Mouse (Mus musculus) liver, postnatal 0 days (tissue): Measurements from ENCODE around the gene Myl7. TPM values are rescaled to one million over a fixed set of nuclear protein-coding genes. Genes with fewer than 3 reads are reported as not detected.
"Not testable (repeated sequence)": the region's sequence is repeated elsewhere in the genome, so short reads cannot be mapped to it uniquely, and the experiment has no call there.

Source experiments
- ATAC-seq: fragments of 200-750 bp; cut with Nextera tagmentation; 2 replicates; pipeline ENCODE4 v1.8.0; 2017; ENCODE audit warnings: mild to moderate bottlenecking, moderate library complexity
- DNase-seq: peaks from one replicate; pipeline ENCODE4 v3.0.0-alpha.2; 2016
- H3K27ac ChIP-seq: fragments of 300-500 bp; sonication (generic); 2 replicates; pipeline ENCODE4 v1.5.1; 2014; ENCODE audit warnings: antibody characterized with exemption, moderate library complexity, mild to moderate bottlenecking, low read depth
- H3K27me3 ChIP-seq: fragments of 300-500 bp; sonication (generic); 2 replicates; pipeline ENCODE4 v1.6.1; 2014; ENCODE audit warnings: low read length, control low read depth, mixed read lengths; ENCODE audit not compliant: insufficient read depth
- H3K36me3 ChIP-seq: fragments of 300-500 bp; sonication (generic); replicated peaks from 2 replicates; pipeline ENCODE4 v1.6.1; 2014; ENCODE audit warnings: mild to moderate bottlenecking, control low read depth, low read length, moderate library complexity, mixed read lengths; ENCODE audit not compliant: insufficient read depth
- H3K4me1 ChIP-seq: fragments of 300-500 bp; sonication (generic); 2 replicates; pipeline ENCODE4 v1.6.1; 2014; ENCODE audit warnings: antibody characterized with exemption, mild to moderate bottlenecking, control low read depth; ENCODE audit not compliant: insufficient read depth
- H3K4me2 ChIP-seq: fragments of 300-500 bp; sonication (generic); 2 replicates; pipeline ENCODE4 v1.6.1; 2014; ENCODE audit warnings: low read depth, mild to moderate bottlenecking, low read length, moderate library complexity, mixed read lengths
- H3K4me3 ChIP-seq: fragments of 300-500 bp; sonication (generic); 2 replicates; pipeline ENCODE4 v1.5.1; 2014; ENCODE audit warnings: low read depth, low read length
- H3K9ac ChIP-seq: fragments of 300-500 bp; sonication (generic); replicated peaks from 2 replicates; pipeline ENCODE4 v1.6.1; 2014; ENCODE audit warnings: mild to moderate bottlenecking, moderate library complexity
- H3K9me3 ChIP-seq: fragments of 300-500 bp; sonication (generic); 2 replicates; pipeline ENCODE4 v1.6.1; 2016; ENCODE audit warnings: mild to moderate bottlenecking, control low read depth, low read length, mixed read lengths
- CTCF ChIP-seq: sonication (generic); IDR thresholded peaks from 2 replicates; pipeline ENCODE4 v1.5.1; 2016; ENCODE audit warnings: antibody characterized with exemption, low read depth
- EP300 ChIP-seq: IDR thresholded peaks from 2 replicates; pipeline ENCODE4 v1.6.1; 2016; ENCODE audit warnings: antibody characterized with exemption, low read depth, mild to moderate bottlenecking
- WGBS: fragments of 180-500 bp; shearing (Covaris S2); extraction: QIAGEN DNeasy Blood & Tissue Kit; methylation state at CpG from one replicate; pipeline ENCODE4 v1.1.7; 2014; ENCODE audit not compliant: insufficient replicate concordance; 5-methylcytosine and 5-hydroxymethylcytosine counted together
- polyA plus RNA-seq: library from polyadenylated mRNA; unstranded; fragments of >200 nt; fragmentation: Nextera tagmentation; extraction: Ambion mirVana; gene quantifications from 2 replicates; pipeline ENCODE4 v1.2.1, GENCODE M21; 2015

Gene Myl7
- polyA plus RNA-seq, 1 experiment from 2014 or later = 2.6 TPM

DNA sequence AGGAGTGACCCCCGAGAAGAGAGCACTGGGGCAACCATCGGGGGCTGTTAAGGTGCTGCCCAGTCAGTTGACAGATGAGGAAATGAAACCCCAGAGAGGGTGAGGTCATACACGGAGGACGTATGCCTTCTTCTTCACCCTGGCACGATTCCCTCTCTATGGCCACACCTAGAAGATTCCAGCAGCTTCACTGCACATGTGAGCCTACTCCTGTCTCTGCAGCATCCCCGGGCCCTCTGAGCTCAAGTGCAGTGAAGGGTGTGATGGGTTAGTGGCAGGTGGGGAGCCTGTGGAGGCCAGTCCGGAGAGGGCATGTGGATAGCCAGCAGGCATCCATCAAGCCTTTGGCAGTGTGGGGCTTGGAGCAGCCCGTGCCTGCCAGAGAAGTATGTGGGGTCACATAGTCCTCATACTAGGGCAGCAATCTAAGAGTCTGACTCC is 6.4 kb downstream of the Myl7 start:
- H3K27me3 ChIP-seq = peaks cover 4% of the 10 kb centered on the region
- H3K4me1 ChIP-seq = 0 out of 2 replicates have a peak, but pooled peaks cover 2% of the 10 kb centered on the region
- H3K9me3 ChIP-seq = no peaks in the 10 kb centered on the region
- no peaks in the 10 kb centered on the region for H3K36me3 ChIP-seq
- DNase-seq = no peak
- H3K4me3 ChIP-seq = no peak overlapping the region
- no peak overlapping the region for H3K27ac ChIP-seq
- TF ChIP-seq EP300 (no peak), CTCF (no peak)
- WGBS = 41% methylated on average over 8 of the region's 8 CpGs
- no peak; the same call in 1 of the 2 replicates for ATAC-seq
- no peak overlapping the region for H3K9ac ChIP-seq
- no peak overlapping the region for H3K4me2 ChIP-seq

- not testable (repeated sequence) for H3K4me2 ChIP-seq, H3K4me3 ChIP-seq, H3K4me1 ChIP-seq, H3K9ac ChIP-seq, ATAC-seq, H3K9me3 ChIP-seq, H3K36me3 ChIP-seq, H3K27ac ChIP-seq, H3K27me3 ChIP-seq, DNase-seq
- 69% methylated on average over 5 of the region's 5 CpGs for WGBS
Observed at GRCm38 (mm10) chr11:5888563-5888962, 10.0 kb downstream of the Myl7 start.

DNA sequence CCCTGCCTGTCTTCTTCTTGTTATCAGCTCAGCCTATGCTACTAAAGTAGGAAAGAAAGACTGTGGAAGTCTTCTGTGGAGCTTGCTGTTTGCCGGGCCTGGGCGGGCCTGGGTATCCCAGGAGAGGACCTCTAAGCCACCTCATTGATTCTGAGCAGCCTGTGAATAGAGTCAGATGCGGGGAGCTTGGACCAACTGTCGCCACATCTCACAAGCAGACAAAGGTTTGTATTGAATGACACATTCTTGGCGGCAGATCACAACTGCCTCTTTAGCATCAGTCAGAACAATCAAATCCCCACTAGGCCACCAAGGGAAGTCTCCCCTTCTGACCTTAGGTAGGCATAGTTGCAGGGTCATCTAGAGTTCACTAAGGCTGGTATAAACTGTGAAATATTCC is 11.3 kb downstream of the Myl7 start:
- no peaks in the 10 kb centered on the region for H3K36me3 ChIP-seq
- ATAC-seq = no peak
- H3K9ac ChIP-seq = no peak overlapping the region
- DNase-seq = no peak
- no peaks in the 10 kb centered on the region for H3K27me3 ChIP-seq
- no peak for TF ChIP-seq CTCF
- TF ChIP-seq EP300 = no peak
- 65% methylated on average over 5 of the region's 5 CpGs for WGBS
- H3K4me3 ChIP-seq = no peak overlapping the region
- H3K27ac ChIP-seq = no peak overlapping the region
- H3K4me1 ChIP-seq = no peaks in the 10 kb centered on the region
- no peaks in the 10 kb centered on the region for H3K9me3 ChIP-seq
- no peak overlapping the region for H3K4me2 ChIP-seq

DNA sequence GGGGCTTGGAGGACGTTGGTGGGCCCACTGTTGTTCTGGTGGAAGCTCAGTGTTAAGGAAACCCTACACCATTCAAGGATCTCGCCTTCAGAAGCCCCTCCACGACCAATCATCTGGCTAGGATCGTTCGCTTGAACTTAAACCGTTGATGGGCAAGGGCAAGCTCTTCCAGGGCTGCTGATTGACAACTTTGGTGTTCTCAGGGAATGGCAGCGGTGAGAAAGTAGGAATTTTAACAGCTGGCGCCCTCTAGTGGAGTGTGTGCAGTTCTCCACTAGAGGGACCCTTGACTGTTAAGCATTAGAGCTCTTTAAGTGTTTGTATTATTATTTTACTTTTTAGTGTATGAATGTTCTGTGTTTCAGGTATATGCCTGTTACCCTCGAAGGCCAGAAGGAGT is 12.4 kb downstream of the Myl7 start:
- Histone ChIP-seq H3K36me3 (no peaks in the 10 kb centered on the region), H3K27ac (no peak overlapping the region), H3K9me3 (no peaks in the 10 kb centered on the region), H3K4me1 (no peaks in the 10 kb centered on the region), H3K27me3 (no peaks in the 10 kb centered on the region), H3K4me3 (no peak overlapping the region), H3K9ac (no peak overlapping the region), H3K4me2 (no peak overlapping the region)
- 16% methylated on average over 9 of the region's 9 CpGs for WGBS
- DNase-seq (peak; percentile 72), ATAC-seq (no peak)
- peak; percentile 90 for TF ChIP-seq CTCF
- TF ChIP-seq EP300 = no peak

DNA sequence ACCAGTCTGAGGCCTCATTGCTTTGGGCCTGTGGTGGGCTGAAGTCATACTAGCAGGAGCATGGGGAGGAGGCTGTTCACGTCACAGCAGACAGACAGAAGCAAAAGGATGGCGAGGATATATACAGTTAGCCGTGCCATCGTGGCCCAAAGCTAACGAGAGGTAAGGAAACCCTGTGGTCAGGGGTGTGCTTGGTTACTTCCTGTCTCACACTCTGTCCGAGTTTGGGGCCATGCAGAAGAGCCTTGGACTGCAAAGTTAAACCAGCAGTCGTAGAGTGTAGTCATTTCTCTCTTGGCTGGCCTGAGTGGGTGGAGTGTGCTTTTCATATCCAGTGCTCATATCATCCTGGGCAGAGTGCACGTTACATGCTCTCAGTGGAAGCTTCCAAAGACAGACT is 16.1 kb downstream of the Myl7 start:
- Histone ChIP-seq H3K4me1 (peaks cover 7% of the 10 kb centered on the region), H3K27ac (no peak overlapping the region), H3K27me3 (no peaks in the 10 kb centered on the region), H3K36me3 (no peaks in the 10 kb centered on the region), H3K9me3 (no peaks in the 10 kb centered on the region), H3K4me2 (no peak overlapping the region), H3K4me3 (no peak overlapping the region), H3K9ac (no peak overlapping the region)
- TF ChIP-seq EP300 (no peak), CTCF (no peak)
- ATAC-seq = no peak
- 29% methylated on average over 8 of the region's 8 CpGs for WGBS
- no peak for DNase-seq

GRCm38 (mm10) chr11:5879905-5880304 is 18.7 kb downstream of the Myl7 start:
- 0 out of 2 replicates have a peak, but pooled peaks cover under 1% of the 10 kb centered on the region for H3K36me3 ChIP-seq
- no peaks in the 10 kb centered on the region for H3K27me3 ChIP-seq
- TF ChIP-seq CTCF = peak; percentile 85
- TF ChIP-seq EP300 = no peak
- DNase-seq (peak; percentile 72), ATAC-seq (no peak)
- peaks cover 15% of the 10 kb centered on the region for H3K4me1 ChIP-seq
- H3K9me3 ChIP-seq = no peaks in the 10 kb centered on the region
- no peak overlapping the region for H3K9ac ChIP-seq
- H3K4me2 ChIP-seq = no peak overlapping the region
- 69% methylated on average over 5 of the region's 5 CpGs for WGBS
- no peak overlapping the region for H3K4me3 ChIP-seq
- no peak overlapping the region for H3K27ac ChIP-seq

- TF ChIP-seq CTCF (no peak), EP300 (no peak)
- Histone ChIP-seq H3K36me3 (peaks cover 12% of the 10 kb centered on the region), H3K27me3 (no peaks in the 10 kb centered on the region), H3K4me3 (peak overlapping the region; percentile 65), H3K9ac (no peak overlapping the region; the same call in 1 of the 2 replicates), H3K4me1 (peaks cover 15% of the 10 kb centered on the region), H3K9me3 (no peaks in the 10 kb centered on the region), H3K27ac (peak overlapping the region; percentile 7), H3K4me2 (peak overlapping the region; percentile 88)
- 38% methylated on average over 8 of the region's 8 CpGs for WGBS
- ATAC-seq (no peak), DNase-seq (no peak)
Observed at GRCm38 (mm10) chr11:5878661-5879060, 19.9 kb downstream of the Myl7 start.
